Mouse (Mus musculus) G1E-ER4 (cell line): ENCODE data around the gene Nlgn1. TPM values are rescaled to one million over a fixed set of nuclear protein-coding genes. Genes with fewer than 3 reads are reported as not detected.

Experiments used
- GATA1 ChIP-seq: IDR thresholded peaks from one replicate; pipeline ENCODE4 v1.8.0; 2012; ENCODE audit warnings: low read length, inconsistent platforms
- polyA plus RNA-seq: library from polyadenylated mRNA; stranded (reverse); fragments of >175 nt; gene quantifications from 2 replicates; pipeline ENCODE4 v1.2.3, GENCODE M21; 2012

Gene Nlgn1
- polyA plus RNA-seq, result not detected in 2 replicates

DNA sequence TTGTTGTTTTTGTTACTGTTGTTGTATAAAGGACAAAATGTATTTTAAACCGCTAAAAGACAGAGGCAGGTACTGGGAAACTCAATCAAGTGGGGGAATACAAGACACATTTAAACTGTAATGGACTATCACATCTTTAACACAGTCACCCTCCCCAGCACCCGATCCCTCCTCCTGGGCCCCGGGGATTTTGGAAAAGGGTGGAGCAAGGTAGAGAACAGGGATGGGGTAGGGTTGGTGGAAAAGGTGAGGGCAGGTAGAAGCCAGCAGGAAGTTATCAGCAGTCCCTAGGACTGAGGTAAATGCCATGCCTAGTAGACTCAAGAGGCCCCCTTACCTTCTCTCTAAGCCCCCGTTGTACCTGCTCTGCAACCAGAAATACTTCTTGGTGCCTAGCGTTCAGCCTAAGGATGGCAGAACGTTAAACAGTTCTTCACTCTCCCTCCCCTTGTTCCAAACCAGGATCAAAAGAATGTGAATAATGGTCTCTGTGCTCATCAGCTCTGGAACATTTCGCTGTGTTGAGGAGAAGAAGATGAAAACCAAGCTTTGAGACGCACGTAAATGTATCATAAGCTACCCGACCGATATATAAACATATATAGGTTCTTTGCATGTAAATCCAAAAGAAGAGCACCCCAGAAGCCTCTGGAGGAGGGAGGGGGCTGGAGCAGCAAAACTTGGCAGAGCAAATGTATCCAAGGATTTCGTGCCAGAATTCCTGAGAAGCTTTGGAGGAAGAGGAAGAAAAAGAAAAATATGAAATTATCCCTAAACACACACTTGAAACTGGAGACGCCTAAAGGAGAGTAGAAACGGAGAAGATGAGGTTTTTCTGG is at the start of gene Nlgn1:
Gene Nlgn1 (minus strand): TSS at position 61 of the 839 bp plus-strand sequence.
- no peak for TF ChIP-seq GATA1

DNA sequence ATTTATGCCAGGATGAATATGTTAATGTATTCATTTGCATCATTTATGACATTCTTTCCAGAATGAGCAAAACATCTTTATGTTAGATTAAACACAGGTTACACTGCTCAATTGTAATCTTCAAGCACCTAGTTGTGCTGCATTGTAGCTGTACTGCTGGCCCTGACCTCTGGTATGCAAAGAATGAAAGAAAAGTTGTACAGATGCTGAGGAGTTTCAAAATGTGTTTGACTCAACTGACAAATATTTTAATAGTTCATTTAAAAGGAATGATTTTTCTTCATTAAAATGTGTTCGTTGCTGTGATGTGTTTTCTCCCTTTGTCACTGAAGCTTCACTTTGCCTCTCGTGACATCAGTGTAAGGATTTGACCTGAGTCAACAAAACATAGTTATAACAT is 46.0 kb upstream of the Nlgn1 start:
- TF ChIP-seq GATA1, result no peak

DNA sequence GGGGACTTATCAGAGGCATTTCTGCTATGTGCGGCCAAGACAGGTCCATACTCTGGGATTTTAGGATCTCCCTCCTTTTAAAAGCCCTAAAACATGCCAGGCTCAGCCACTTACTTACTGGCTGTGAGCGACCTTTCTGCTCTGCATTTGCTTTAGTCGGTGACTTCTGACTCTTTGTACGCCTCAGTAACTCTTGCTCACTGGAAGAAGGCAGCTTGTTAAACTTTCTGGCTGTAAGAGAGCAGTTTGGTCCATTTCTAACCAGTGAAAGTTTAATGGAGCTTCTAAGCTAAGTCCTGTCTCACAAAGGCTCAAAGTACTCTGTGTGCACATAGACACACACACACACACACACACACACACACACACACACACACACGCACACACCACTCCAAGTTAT is 22.8 kb upstream of the Nlgn1 start:
- TF ChIP-seq GATA1, result no peak

DNA sequence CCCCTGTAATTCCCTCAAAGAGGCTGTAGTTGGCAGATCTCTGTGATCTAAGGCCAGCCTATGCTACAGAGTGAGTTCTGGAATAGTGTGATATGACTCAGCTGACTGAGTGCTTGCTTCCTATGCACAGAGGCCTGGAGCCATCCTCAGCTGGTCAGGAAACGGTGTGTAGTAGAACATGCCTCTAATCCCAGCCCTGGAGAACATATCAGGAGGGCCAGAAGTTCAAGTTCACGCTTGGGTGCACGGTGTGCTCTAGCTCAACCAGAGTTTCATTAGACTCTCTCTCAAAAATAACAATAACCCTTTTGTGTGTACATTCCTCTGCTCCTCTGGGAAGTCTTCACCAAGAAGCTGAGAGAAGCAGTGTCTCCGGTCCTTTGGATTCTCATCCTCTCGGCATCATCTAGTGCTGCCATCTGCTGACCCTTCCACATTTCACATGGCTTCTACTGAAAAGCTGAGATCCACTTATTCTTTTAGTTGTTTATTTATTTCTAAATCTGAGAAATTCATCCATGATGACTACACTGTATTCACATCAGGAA is 22.3 kb upstream of the Nlgn1 start:
- TF ChIP-seq GATA1, result no peak

DNA sequence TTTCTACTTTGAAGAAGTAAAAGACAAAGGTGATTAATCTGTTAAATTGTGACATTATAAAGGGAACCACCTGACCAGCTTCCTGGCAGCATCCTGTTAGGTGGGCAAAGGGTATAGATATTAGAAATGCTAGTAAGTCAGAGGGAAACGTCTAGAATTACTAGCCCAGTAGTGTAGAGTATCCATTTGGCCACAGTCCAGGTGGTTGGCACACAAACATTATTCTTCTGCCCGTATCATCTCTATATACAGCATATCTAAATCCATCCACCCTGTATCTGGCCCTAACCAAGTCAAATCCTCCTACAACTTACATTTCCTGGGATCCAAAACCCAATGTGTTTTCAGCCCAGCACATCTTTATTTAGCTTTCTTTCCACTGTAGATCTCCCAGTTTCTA is 5.2 kb upstream of the Nlgn1 start:
- TF ChIP-seq GATA1, result no peak

DNA sequence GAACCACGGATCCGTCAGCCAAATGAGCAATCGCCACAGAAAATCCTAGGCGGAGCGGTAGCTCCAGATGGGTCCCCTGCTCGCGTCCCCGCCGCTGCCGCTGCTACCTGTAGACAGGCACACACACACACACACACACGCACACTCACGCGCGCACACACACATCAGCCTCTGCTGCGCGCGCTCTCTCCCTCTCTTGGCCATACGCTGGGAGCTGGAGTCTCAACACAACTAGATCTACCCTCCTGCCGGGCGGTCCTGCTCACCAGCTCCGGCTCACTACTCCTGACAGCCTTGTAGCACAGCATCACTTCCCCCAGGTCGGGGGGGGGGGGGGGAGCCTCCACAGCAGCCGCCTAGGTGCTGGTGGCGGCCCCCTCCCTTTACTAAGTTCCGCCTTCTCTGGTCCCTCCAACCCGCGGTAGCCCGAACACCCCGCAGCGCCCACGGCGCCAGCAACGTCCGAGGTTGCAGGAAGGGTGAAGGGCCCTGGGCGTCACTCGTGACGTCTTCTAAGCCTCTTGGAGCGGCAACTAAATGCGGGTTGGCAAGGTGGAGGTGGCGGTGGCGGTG is 1.1 kb upstream of the Nlgn1 start:
- TF ChIP-seq GATA1, result no peak

DNA sequence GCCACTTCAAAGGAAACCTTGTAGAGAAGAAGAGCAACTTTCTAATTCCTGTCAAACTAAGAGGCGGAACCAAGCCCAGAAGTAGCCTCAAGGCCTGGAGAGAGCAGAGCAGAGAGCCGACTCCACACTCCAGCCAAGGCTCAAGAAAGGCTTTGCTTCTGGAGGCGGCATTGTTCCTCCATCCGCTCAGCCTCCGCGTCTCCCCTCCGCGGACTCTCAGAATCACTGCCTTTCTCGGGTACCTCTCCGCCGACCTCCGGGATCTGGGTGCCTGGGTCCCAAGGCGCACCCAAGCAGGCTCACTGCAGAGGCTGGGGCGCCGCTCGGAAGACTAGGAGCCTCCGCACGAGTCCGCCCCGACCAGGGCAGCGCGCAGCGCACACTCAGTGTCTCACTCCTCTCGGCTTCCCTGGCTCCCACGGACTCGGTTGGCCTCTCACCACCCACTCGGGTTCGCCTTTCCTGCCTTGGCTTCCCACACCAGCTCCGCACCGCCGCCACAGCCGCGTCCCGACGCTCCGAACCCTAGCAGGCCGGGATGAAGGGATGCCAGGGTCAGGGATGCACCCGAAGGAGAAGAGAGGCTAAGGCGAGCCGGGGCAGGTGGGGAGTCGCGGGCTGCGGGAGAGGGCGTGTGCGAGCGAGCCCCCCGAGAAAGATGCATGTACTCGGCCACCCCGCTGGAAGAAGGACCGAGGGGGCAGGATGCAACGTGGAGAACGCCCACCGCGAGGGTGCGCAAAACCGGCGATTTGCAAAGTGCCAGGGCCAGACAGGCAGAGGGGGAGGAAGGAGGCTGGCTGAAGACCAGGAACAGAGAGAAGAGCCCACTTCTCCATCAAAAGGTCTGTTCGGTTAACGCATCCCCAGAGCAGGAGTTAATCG is 841 bp downstream of the Nlgn1 start:
- TF ChIP-seq GATA1, result no peak

DNA sequence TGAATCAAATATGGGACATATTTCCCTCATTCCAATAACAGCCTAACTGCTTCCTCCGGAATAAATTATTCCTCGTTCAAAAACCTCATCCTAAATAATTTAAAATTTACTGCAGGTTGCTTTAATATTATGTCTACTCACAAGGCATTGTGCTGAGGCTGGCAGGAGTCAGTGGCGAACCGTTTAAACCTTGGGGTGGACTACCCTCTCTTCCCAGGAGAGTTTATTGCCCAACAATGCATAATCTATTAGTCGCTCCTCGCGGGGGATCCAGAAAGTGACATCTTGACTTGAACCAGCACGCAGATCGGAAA is 1.4 kb downstream of the Nlgn1 start:
- no peak for TF ChIP-seq GATA1

DNA sequence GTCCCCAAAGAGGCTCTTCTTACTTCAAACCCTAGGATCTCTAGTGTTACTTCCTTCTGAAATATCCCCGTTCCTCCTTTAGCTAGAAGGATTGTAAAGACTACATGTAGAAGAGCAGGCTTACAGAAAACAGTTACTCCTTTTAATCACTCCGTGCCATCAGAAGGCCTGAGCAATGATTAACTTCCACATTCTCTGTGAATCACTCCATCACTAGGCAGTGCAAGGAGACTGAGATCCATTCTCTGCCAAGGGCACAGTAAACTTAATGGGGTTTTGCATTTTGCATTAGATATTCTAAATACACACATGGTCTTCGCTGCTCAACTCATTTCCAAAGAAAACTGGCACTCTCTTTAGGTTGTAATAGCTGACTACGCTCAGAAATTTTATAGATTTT is 2.2 kb downstream of the Nlgn1 start:
- no peak for TF ChIP-seq GATA1

DNA sequence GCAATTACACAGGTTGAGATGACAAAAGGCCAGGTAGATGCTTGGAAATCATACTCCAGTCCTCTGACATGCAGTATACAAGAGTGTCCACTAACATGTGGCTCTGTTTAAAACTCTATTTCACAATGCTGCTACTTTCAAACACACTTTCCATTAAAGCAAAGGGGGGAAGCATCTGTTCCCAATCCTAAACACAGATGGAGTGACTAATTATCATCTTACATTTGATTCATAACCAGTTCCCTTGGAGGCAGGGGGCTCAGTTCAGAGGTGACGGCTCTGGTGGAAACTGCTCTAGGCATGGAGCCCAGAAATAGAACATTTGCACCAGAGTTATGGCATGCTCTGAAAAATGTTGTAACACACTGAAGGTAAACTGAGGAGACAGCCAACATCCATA is 7.8 kb downstream of the Nlgn1 start:
- no peak for TF ChIP-seq GATA1

DNA sequence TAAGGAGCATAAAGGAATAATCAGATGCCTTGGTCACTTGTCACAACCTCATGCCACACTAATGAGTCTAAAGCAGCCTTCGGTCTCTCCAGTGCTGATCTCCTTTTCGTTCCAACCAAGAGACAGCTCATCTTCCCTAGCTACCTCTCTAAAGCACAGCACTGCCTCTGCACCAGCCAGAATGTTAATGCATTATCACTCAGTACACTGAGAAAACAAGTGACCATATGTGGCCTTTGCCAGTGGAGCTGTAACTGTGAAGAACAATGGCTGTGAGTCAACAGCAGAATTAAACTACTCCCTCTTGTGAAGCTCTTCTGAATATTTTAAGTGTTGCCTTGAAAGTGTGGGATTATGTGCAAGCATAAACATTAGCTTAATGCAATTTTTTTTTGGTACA is 14.9 kb downstream of the Nlgn1 start:
- TF ChIP-seq GATA1, result no peak

DNA sequence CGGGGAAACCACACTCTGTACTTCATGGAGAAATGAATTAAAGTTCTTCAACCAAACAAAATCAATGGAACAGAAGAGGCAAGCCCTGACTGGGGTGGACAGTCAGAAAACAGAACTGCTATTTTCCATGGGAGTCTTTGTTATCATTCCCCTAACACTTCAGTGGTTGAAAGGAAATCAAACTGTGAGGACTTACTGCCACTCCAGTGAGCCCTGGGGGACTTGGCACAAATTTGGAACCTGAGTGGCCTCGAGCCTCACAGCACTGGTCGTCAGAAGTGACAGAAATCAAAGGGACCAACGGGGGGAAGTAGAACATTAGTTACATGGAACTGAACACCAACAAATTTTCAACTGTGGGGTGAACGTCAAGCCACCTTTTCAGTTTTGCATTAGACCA is 34.4 kb downstream of the Nlgn1 start:
- TF ChIP-seq GATA1, result no peak

DNA sequence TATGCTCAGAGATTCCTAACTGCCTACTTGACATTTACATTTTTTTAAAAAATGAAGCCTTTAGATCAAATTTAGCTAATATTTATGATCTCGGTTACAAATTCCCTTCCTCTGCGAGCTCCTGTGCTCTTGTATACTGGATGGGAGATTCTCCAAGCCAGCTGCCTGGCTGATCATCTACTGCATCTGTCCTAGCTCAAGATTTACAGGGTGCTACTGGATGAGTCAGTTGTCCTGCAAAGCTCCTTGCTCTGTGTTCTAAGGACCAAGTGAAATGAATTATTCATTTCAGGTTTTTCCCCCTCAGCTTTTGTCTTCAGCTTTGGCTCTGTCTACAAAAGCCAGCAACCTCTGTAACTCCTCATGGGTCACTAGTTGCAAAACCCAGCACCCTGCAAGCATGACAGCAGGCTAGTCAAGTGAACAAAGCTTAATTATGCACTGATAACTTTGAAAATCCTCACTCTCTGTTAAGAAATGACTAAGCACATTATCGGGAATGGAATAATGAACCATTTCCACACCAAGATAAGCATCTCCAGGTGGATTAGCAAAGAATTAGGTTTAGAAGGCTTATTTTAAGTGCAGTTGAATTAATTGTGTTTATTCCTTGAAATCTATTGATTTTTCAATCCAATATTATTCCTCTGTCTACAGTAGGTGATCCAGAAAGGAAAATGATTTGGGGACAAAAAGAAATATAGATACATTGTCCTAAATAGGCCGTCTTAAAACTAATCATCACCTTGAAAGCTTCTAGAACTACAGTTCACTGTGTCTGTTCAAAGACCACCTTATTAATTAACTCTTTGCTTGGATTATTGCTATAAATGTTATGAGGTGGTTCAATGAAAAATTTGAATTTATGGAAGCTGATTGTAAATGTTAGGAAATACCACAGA is 61.1 kb downstream of the Nlgn1 start:
- TF ChIP-seq GATA1, result no peak

DNA sequence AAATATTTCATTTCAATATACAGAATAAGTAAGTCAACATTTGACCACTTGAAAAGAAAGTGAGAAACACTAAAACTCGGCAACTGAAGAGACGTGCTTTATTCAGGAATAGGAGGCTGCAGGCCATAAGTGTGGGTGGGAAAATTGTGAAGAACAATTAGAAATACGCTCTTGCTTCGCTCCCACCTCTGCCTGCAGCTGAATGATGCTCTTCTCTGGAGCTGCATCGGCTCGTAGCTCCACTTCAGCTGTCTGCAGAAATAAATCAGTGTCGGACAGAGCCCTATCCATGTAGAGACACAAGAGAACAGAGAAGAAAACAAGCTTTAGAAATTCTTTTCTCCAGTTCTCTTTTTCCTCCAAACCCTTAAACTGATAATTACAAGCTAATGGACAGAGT is 85.7 kb downstream of the Nlgn1 start:
- no peak for TF ChIP-seq GATA1

DNA sequence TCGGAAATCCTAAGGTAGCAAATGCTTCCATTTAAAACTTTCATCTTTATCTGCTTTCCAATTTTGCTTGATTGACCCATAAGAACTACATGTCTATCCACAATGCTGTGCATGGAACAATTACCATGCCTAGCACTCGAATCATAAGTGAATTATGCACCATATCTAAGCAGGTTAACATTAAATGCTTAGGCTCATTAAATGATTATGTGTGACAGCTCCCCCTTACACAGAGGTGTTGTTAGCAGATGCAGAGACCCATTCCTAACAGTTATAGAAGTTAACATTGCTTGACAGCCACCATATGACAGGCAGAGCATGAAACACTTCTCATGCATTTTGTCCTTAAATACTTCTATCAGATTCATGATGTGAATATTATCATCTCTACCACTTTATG is 89.0 kb downstream of the Nlgn1 start:
- TF ChIP-seq GATA1, result no peak
